Comparison of ENCODE assay signal across 8 mouse cellular contexts in the genomic region with DNA sequence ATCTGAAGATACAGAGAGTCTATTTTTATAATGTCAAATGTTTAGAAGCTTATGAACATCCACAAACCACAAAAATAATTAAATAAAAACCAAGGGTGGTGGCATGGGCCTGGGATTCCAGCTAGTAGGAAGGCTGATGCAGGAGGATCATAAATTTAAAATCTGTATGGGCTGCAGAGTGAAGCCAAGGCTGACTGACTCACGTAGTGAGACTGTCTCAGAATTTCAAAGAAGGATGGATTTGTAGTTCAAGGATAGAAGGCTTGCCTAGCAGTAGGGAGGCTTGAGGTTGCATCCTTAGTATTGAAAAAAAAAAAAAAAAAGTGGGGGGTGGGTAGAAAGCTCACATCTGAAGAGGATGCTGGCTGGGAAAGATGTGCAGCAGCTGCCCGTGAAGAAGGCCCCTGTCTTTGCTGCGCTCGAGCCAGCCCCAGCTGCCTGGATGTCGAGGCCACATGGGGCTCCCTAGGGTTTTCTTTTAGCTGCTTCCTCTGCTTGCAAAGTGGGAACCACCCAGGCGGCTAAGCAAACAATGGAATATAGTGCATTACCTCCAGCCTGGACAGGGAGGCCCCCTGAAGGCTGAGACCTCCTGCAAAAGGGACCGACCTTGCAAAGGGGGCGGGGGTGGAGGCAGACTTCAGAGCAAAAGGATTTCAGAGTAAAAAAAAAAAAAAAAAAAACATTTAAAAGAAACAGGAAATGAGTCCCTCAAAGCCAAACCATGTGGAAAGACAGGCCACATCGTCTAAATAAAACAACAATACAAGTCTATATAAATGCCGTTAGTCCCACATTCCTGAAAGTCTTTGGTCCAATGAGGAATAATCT.
A peak's percentile ranks its signal among the peaks of the same experiment; 100 is the strongest.
DNase-seq lines count a peak whose midpoint lies in the region; ATAC-seq and TF ChIP-seq lines count a peak whose summit lies in the region.

No protein-coding gene starts in this region.

- no peak for TF ChIP-seq CTCF in ES-Bruce4 (IDR thresholded peaks at IDR 0.05; ENCODE audit: low read depth, low read length)

- no peaks in the 10 kb centered on the region for H3K27me3 ChIP-seq in forebrain, embryonic 10.5 days (ENCODE audit: poor library complexity, severe bottlenecking)
- no peaks in the 10 kb centered on the region for H3K27me3 ChIP-seq in forebrain, embryonic 15.5 days
- H3K27me3 ChIP-seq in ES-Bruce4 (ENCODE audit: control insufficient read depth, insufficient read depth, low read length, poor library complexity, severe bottlenecking): no peaks in the 10 kb centered on the region
- H3K27me3 ChIP-seq in forebrain, embryonic 12.5 days: no peaks in the 10 kb centered on the region
- H3K27me3 ChIP-seq in hindbrain, embryonic 11.5 days (ENCODE audit: control insufficient read depth, insufficient read depth, low read length): no peaks in the 10 kb centered on the region
- H3K27me3 ChIP-seq in limb, embryonic 15.5 days: no peaks in the 10 kb centered on the region

- H3K4me3 ChIP-seq in forebrain, embryonic 10.5 days: no peak overlapping the region; the same call in 1 of the 2 replicates
- no peak overlapping the region for H3K4me3 ChIP-seq in forebrain, embryonic 15.5 days
- H3K4me3 ChIP-seq in ES-Bruce4 (ENCODE audit: low read depth, low read length): no peak overlapping the region
- H3K4me3 ChIP-seq in forebrain, embryonic 12.5 days (replicated peaks): no peak overlapping the region
- H3K4me3 ChIP-seq in hindbrain, embryonic 11.5 days (ENCODE audit: low read depth, low read length): no peak overlapping the region
- H3K4me3 ChIP-seq in limb, embryonic 15.5 days: no peak overlapping the region

- H3K36me3 ChIP-seq in forebrain, embryonic 10.5 days (replicated peaks): no peaks in the 10 kb centered on the region
- H3K36me3 ChIP-seq in forebrain, embryonic 15.5 days: no peaks in the 10 kb centered on the region
- H3K36me3 ChIP-seq in ES-Bruce4 (ENCODE audit: control insufficient read depth, insufficient read depth, low read length, poor library complexity, severe bottlenecking): no peaks in the 10 kb centered on the region
- no peaks in the 10 kb centered on the region for H3K36me3 ChIP-seq in forebrain, embryonic 12.5 days (replicated peaks)
- no peaks in the 10 kb centered on the region for H3K36me3 ChIP-seq in hindbrain, embryonic 11.5 days (ENCODE audit: control insufficient read depth, insufficient read depth, low read length)
- no peaks in the 10 kb centered on the region for H3K36me3 ChIP-seq in limb, embryonic 15.5 days

- no peak overlapping the region for H3K9ac ChIP-seq in forebrain, embryonic 15.5 days (replicated peaks)
- no peak overlapping the region for H3K9ac ChIP-seq in ES-Bruce4 (ENCODE audit: low read depth, poor library complexity, severe bottlenecking)
- H3K9ac ChIP-seq in forebrain, embryonic 12.5 days: no peak overlapping the region
- 0 out of 2 replicates have a peak overlapping the region, but pooled peaks have one; percentile 36 for H3K9ac ChIP-seq in hindbrain, embryonic 11.5 days (ENCODE audit: low read depth, low read length)
- H3K9ac ChIP-seq in limb, embryonic 15.5 days: no peak overlapping the region

- DNase-seq in forebrain, embryonic 10.5 days (ENCODE audit: extremely low spot score, low spot score): peak; percentile 73
- peak; percentile 71 for DNase-seq in hindbrain, embryonic 11.5 days (ENCODE audit: low spot score)
- DNase-seq in ovary, postnatal 14 days (ENCODE audit: low spot score): peak; percentile 25
- no peak for DNase-seq in cerebellum, adult 11-12 months

- H3K4me1 ChIP-seq in forebrain, embryonic 10.5 days: peaks cover 65% of the 10 kb centered on the region
- peaks cover 29% of the 10 kb centered on the region for H3K4me1 ChIP-seq in forebrain, embryonic 15.5 days
- H3K4me1 ChIP-seq in ES-Bruce4 (ENCODE audit: control insufficient read depth, insufficient read depth, low read length): peaks cover 5% of the 10 kb centered on the region
- peaks cover 51% of the 10 kb centered on the region for H3K4me1 ChIP-seq in forebrain, embryonic 12.5 days
- no peaks in the 10 kb centered on the region; the same call in 1 of the 2 replicates for H3K4me1 ChIP-seq in hindbrain, embryonic 11.5 days (replicated peaks; ENCODE audit: control insufficient read depth, insufficient read depth, low read length)
- peaks cover 32% of the 10 kb centered on the region for H3K4me1 ChIP-seq in limb, embryonic 15.5 days

- no peak for TF ChIP-seq POLR2A in ES-Bruce4 (IDR thresholded peaks at IDR 0.05; ENCODE audit: insufficient read depth, low read length)

- TF ChIP-seq EP300 in ES-Bruce4 (IDR thresholded peaks at IDR 0.05; ENCODE audit: insufficient read depth, low read depth, low read length): peak; percentile 89

- no peak overlapping the region for H3K4me2 ChIP-seq in forebrain, embryonic 15.5 days (replicated peaks)
- H3K4me2 ChIP-seq in forebrain, embryonic 12.5 days: no peak overlapping the region
- H3K4me2 ChIP-seq in hindbrain, embryonic 11.5 days (replicated peaks; ENCODE audit: low read depth, low read length): no peak overlapping the region; the same call in 1 of the 2 replicates
- no peak overlapping the region for H3K4me2 ChIP-seq in limb, embryonic 15.5 days

- no peak for ATAC-seq in forebrain, embryonic 15.5 days (replicated peaks)
- ATAC-seq in forebrain, embryonic 12.5 days (ENCODE audit: low FRiP score): peak; percentile 21; the same call in 1 of the 2 replicates
- peak; percentile 37 for ATAC-seq in hindbrain, embryonic 11.5 days (ENCODE audit: low FRiP score)
- no peak for ATAC-seq in limb, embryonic 15.5 days (ENCODE audit: insufficient number of reproducible peaks, low FRiP score, low TSS enrichment, low read depth)

- H3K9me3 ChIP-seq in forebrain, embryonic 10.5 days: 0 out of 2 replicates have a peak, but pooled peaks cover 2% of the 10 kb centered on the region
- no peaks in the 10 kb centered on the region for H3K9me3 ChIP-seq in forebrain, embryonic 15.5 days
- no peaks in the 10 kb centered on the region for H3K9me3 ChIP-seq in ES-Bruce4 (replicated peaks; ENCODE audit: control insufficient read depth, insufficient read depth, low read length, poor library complexity, severe bottlenecking)
- H3K9me3 ChIP-seq in forebrain, embryonic 12.5 days: no peaks in the 10 kb centered on the region
- no peaks in the 10 kb centered on the region for H3K9me3 ChIP-seq in hindbrain, embryonic 11.5 days (ENCODE audit: control insufficient read depth, low read length)
- H3K9me3 ChIP-seq in limb, embryonic 15.5 days: no peaks in the 10 kb centered on the region

- H3K27ac ChIP-seq in forebrain, embryonic 10.5 days: peak overlapping the region; percentile 83
- H3K27ac ChIP-seq in forebrain, embryonic 15.5 days (replicated peaks): no peak overlapping the region
- peak overlapping the region; percentile 93 for H3K27ac ChIP-seq in ES-Bruce4 (ENCODE audit: insufficient read depth, low read length)
- peak overlapping the region; percentile 71 for H3K27ac ChIP-seq in forebrain, embryonic 12.5 days
- H3K27ac ChIP-seq in hindbrain, embryonic 11.5 days (ENCODE audit: low read depth, low read length): peak overlapping the region; percentile 48
- H3K27ac ChIP-seq in limb, embryonic 15.5 days: peak overlapping the region; percentile 54; the same call in 1 of the 2 replicates

- whole genome bisulfite sequencing in forebrain, embryonic 10.5 days: 1% methylated on average over 10 of the region's 10 CpGs
- 4% methylated on average over 10 of the region's 10 CpGs for WGBS in forebrain, embryonic 15.5 days
- WGBS in forebrain, embryonic 12.5 days: 2% methylated on average over 10 of the region's 10 CpGs
- WGBS in hindbrain, embryonic 11.5 days: under 1% methylated on average over 10 of the region's 10 CpGs
- 15% methylated on average over 10 of the region's 10 CpGs for WGBS in limb, embryonic 15.5 days

Comparison
In these comparisons a context has a peak if more than half of its experiments do, and no peak if none do; other contexts are left out.
1. ATAC-seq: peak in forebrain, embryonic 12.5 days (single experiment) and hindbrain, embryonic 11.5 days (single experiment); none in forebrain, embryonic 15.5 days (single experiment) and limb, embryonic 15.5 days (single experiment).